Mouse (Mus musculus) embryonic facial prominence, embryonic 13.5 days (tissue): ENCODE measurements around the gene Tigd4. TPM values are rescaled to one million over a fixed set of nuclear protein-coding genes. Genes with fewer than 3 reads are reported as not detected.

Experiments used
- ATAC-seq: fragments of 200-750 bp; cut with Nextera tagmentation; 2 replicates; pipeline ENCODE4 v1.8.0; 2017; ENCODE audit warnings: low read depth; ENCODE audit not compliant: insufficient number of reproducible peaks, insufficient read depth, low FRiP score, low TSS enrichment
- H3K27ac ChIP-seq: fragments of 300-500 bp; sonication (generic); 2 replicates; pipeline ENCODE4 v1.5.1; 2015; ENCODE audit warnings: moderate library complexity, mild to moderate bottlenecking, inconsistent platforms
- H3K27me3 ChIP-seq: fragments of 300-500 bp; sonication (generic); 2 replicates; pipeline ENCODE4 v1.6.1; 2015; ENCODE audit warnings: mild to moderate bottlenecking, inconsistent platforms
- H3K36me3 ChIP-seq: fragments of 300-500 bp; sonication (generic); 2 replicates; pipeline ENCODE4 v1.6.1; 2015; ENCODE audit warnings: mild to moderate bottlenecking, inconsistent platforms
- H3K4me1 ChIP-seq: fragments of 300-500 bp; sonication (generic); 2 replicates; pipeline ENCODE4 v1.6.1; 2015; ENCODE audit warnings: inconsistent platforms
- H3K4me2 ChIP-seq: fragments of 300-500 bp; sonication (generic); 2 replicates; pipeline ENCODE4 v1.6.1; 2015; ENCODE audit warnings: moderate library complexity, mild to moderate bottlenecking, inconsistent platforms
- H3K4me3 ChIP-seq: fragments of 300-500 bp; sonication (generic); 2 replicates; pipeline ENCODE4 v1.5.1; 2015; ENCODE audit warnings: mild to moderate bottlenecking, inconsistent platforms
- H3K9ac ChIP-seq: fragments of 300-500 bp; sonication (generic); 2 replicates; pipeline ENCODE4 v1.6.1; 2015; ENCODE audit warnings: mild to moderate bottlenecking, inconsistent platforms
- H3K9me3 ChIP-seq: fragments of 300-500 bp; sonication (generic); 2 replicates; pipeline ENCODE4 v1.6.1; 2016; ENCODE audit warnings: inconsistent platforms
- WGBS: fragments of 180-500 bp; shearing (Covaris S2); methylation state at CpG from one replicate; pipeline ENCODE4 v1.1.7; 2015; ENCODE audit warnings: mixed read lengths; 5-methylcytosine and 5-hydroxymethylcytosine counted together
- polyA plus RNA-seq: library from polyadenylated mRNA; unstranded; fragments of >200 nt; fragmentation: Nextera tagmentation; extraction: Ambion mirVana; gene quantifications from 2 replicates; pipeline ENCODE4 v1.2.1, GENCODE M21; 2015

Gene Tigd4
- polyA plus RNA-seq, 1 experiment from 2014 or later = 0.27 TPM

DNA sequence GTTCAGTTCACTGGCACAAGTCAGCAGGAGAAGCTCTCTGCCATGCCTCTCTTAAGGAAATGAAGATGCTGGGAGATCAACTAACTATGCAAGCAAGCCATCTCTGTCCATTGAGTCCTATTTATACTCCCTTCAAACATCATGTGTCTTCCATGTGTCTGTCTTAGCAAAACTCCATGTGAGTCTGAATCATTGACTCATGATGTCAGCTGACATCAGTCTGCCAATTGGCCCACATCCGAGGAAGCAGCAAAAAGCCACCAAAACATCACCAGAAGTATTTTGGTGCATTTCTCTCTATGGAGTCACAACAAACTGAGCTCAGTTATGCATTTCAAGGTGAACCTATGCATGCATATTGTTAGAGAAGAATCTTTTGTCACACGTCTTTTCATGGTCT is 48.0 kb downstream of the Tigd4 start:
- H3K4me2 ChIP-seq = no peak overlapping the region
- 78% methylated on average over 2 of the region's 2 CpGs for WGBS
- no peak overlapping the region for H3K9ac ChIP-seq
- H3K4me1 ChIP-seq = peaks cover 6% of the 10 kb centered on the region
- no peak for ATAC-seq
- H3K9me3 ChIP-seq = no peaks in the 10 kb centered on the region
- no peaks in the 10 kb centered on the region for H3K36me3 ChIP-seq
- no peak overlapping the region for H3K27ac ChIP-seq
- H3K27me3 ChIP-seq = no peaks in the 10 kb centered on the region
- no peak overlapping the region for H3K4me3 ChIP-seq

DNA sequence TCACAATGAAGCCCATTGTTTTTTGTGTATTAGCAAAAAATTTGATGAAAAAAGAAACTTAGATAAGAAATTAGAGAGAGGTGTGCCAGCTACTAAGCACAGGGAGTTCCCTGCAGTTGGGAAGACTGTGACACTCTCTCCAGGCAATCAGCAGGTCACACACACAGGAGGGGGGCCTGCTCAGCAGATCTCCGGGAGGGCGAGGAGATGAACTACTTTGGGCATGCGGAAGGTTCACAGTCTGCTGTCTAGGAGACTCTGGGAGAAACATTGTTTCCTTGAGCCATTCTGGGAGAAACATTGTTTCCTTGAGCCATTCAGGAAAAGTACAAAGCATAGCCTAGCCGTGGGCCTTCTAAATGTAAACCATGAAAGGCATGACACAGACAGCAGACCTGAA is 49.6 kb downstream of the Tigd4 start:
- no peak overlapping the region for H3K27ac ChIP-seq
- H3K27me3 ChIP-seq = no peaks in the 10 kb centered on the region
- no peak overlapping the region for H3K4me2 ChIP-seq
- H3K9me3 ChIP-seq = no peaks in the 10 kb centered on the region
- no peak overlapping the region for H3K4me3 ChIP-seq
- no peak overlapping the region for H3K9ac ChIP-seq
- WGBS = 70% methylated on average over 4 of the region's 4 CpGs
- ATAC-seq = no peak
- no peaks in the 10 kb centered on the region for H3K36me3 ChIP-seq
- peaks cover 9% of the 10 kb centered on the region for H3K4me1 ChIP-seq

DNA sequence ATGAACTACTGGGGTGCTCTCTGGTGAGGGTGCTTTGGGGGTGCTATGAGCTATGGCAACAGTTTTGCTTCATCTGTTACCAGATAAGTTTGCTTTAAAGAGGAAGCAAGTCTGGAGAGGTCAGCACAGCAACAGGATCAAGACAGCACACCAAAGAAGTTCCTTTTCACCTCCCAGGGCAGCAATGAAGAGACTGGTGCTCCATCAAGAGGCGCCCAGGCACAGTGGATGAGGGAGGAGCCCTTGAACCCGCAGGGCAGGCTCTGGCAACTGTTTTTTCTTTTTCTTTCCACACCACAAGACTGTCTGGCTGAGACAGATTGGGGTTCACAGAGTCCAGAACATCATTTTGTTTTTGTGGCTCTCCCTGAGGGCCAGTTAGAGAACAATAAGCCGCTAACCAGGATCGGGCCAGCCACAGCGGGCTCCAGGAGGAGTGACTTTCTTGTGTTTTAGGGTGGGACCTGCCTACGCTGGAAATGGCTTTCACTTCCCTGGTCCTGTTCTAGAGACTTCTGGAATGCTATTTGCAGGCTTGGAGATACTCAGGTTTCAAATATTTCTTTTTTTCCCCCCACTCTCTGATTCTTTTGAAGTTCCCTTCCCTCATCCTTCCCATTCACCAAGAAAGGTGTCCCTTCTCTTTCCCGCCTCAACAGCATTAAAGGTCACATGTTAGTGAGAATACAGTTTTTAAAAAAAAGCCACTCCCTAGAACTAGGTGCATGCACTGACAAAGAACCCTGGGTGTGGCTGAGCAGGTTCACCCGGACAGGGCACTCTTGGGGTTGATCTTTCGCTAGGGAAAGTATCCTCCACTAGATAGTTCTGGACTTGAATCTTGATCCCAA is 52.0 kb downstream of the Tigd4 start:
- Histone ChIP-seq H3K9me3 (no peaks in the 10 kb centered on the region), H3K27me3 (no peaks in the 10 kb centered on the region), H3K4me2 (no peak overlapping the region), H3K9ac (no peak overlapping the region), H3K36me3 (no peaks in the 10 kb centered on the region), H3K27ac (no peak overlapping the region), H3K4me3 (no peak overlapping the region), H3K4me1 (peaks cover 5% of the 10 kb centered on the region; the same call in 1 of the 2 replicates)
- 72% methylated on average over 9 of the region's 9 CpGs for WGBS
- ATAC-seq = no peak

DNA sequence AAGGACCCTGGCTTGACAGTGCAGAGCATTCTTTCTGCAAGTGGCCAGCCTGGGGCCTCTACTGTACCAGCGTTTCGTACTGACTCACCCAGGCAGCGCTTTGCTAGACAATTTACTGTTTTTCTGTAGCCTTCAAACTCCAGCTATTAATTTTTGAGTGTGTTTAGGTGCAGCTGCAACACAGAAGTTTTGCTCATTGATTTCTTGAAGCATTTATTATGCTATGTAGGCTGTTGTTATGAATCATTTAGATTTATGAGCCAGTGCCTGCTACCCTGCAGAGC is 52.6 kb downstream of the Tigd4 start:
- Histone ChIP-seq H3K4me2 (no peak overlapping the region), H3K9me3 (no peaks in the 10 kb centered on the region), H3K4me3 (no peak overlapping the region), H3K36me3 (no peaks in the 10 kb centered on the region), H3K27ac (no peak overlapping the region), H3K4me1 (peaks cover 5% of the 10 kb centered on the region; the same call in 1 of the 2 replicates), H3K27me3 (no peaks in the 10 kb centered on the region), H3K9ac (no peak overlapping the region)
- 90% methylated on average over 3 of the region's 3 CpGs for WGBS
- no peak for ATAC-seq

DNA sequence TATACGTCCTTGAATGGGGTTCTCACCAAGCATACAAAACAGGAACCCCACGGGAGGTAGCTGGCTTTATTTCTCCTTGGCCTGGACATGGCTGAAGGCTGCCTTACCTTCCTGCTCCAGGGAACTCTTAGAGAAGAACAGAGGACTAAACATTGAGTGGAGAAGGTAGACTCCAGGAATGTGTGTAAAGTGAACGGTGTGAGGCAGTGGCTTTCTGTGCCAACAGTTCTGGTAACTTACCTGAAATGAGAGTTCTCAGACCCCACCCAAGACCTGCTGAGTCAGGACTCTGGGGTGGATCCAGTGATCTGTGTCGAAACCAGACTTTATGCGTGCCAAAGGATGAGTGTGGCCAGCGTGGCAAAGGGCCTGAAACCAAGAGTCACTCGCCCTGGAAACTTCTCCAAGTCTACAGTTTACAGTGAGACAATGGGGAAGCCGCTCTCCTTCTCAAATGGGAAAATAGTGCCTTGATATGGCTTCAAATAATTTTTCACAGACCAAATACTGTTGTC is 53.0 kb downstream of the Tigd4 start:
- no peaks in the 10 kb centered on the region for H3K27me3 ChIP-seq
- no peak overlapping the region for H3K9ac ChIP-seq
- H3K4me3 ChIP-seq = no peak overlapping the region
- no peaks in the 10 kb centered on the region for H3K36me3 ChIP-seq
- H3K4me1 ChIP-seq = peaks cover 5% of the 10 kb centered on the region; the same call in 1 of the 2 replicates
- H3K4me2 ChIP-seq = no peak overlapping the region
- no peaks in the 10 kb centered on the region for H3K9me3 ChIP-seq
- WGBS = 84% methylated on average over 8 of the region's 8 CpGs
- H3K27ac ChIP-seq = no peak overlapping the region
- ATAC-seq = no peak

Other genes with a start within 250 kb of the Tigd4 start
- 5.9 and 6.1 TPM in 2 replicates for gene Fhdc1, start 113.1 kb upstream of the Tigd4 start, polyA plus RNA-seq
- 42.5 and 47.1 TPM in 2 replicates for gene Arfip1, start 10.9 kb upstream of the Tigd4 start, polyA plus RNA-seq
- 2.7 and 2.9 TPM in 2 replicates for gene Tmem154, start 72.6 kb downstream of the Tigd4 start, polyA plus RNA-seq
- gene Fbxw7, start 221.7 kb downstream of the Tigd4 start, polyA plus RNA-seq = 14.5 and 15.4 TPM in 2 replicates